Mouse (Mus musculus): ENCODE results near the gene Jag2. TPM values are rescaled to one million over a fixed set of nuclear protein-coding genes. Genes with fewer than 3 reads are reported as not detected.

Gene Jag2
- polyA plus RNA-seq, 1 experiment = 2.2 TPM

GRCm38 (mm10) chr12:112898351-112898750 is 31.2 kb downstream of the Jag2 start:
- Histone ChIP-seq H3K27ac (replicated peaks; ENCODE audit: low read depth, low read length) (peak overlapping the region; percentile 77), H3K4me1 (ENCODE audit: control insufficient read depth, insufficient read depth, insufficient read length, low read length) (peaks cover 15% of the 10 kb centered on the region), H3K4me3 (ENCODE audit: insufficient read depth, low read depth, low read length) (peak overlapping the region; percentile 19; the same call in 1 of the 2 replicates)

GRCm38 (mm10) chr12:112897522-112898212 is 31.9 kb downstream of the Jag2 start:
- Histone ChIP-seq H3K4me3 (ENCODE audit: insufficient read depth, low read depth, low read length) (peak overlapping the region; percentile 24; the same call in 1 of the 2 replicates), H3K4me1 (ENCODE audit: control insufficient read depth, insufficient read depth, insufficient read length, low read length) (peaks cover 15% of the 10 kb centered on the region), H3K27ac (replicated peaks; ENCODE audit: low read depth, low read length) (peak overlapping the region; percentile 98)

GRCm38 (mm10) chr12:112894969-112895368 is 34.6 kb downstream of the Jag2 start:
- Histone ChIP-seq H3K27ac (replicated peaks; ENCODE audit: low read depth, low read length) (peak overlapping the region; percentile 85), H3K4me3 (ENCODE audit: insufficient read depth, low read depth, low read length) (peak overlapping the region; percentile 12), H3K4me1 (ENCODE audit: control insufficient read depth, insufficient read depth, insufficient read length, low read length) (peaks cover 15% of the 10 kb centered on the region)

- Histone ChIP-seq H3K4me1 (ENCODE audit: control insufficient read depth, insufficient read depth, insufficient read length, low read length) (peaks cover 15% of the 10 kb centered on the region), H3K27ac (replicated peaks; ENCODE audit: low read depth, low read length) (peak overlapping the region; percentile 33; the same call in 1 of the 2 replicates), H3K4me3 (ENCODE audit: insufficient read depth, low read depth, low read length) (no peak overlapping the region)
Measured at GRCm38 (mm10) chr12:112894303-112894884, 35.2 kb downstream of the Jag2 start.

GRCm38 (mm10) chr12:112885465-112885864 is 44.1 kb downstream of the Jag2 start:
- Histone ChIP-seq H3K27ac (replicated peaks; ENCODE audit: low read depth, low read length) (no peak overlapping the region), H3K4me1 (ENCODE audit: control insufficient read depth, insufficient read depth, insufficient read length, low read length) (no peaks in the 10 kb centered on the region; the same call in 1 of the 2 replicates), H3K4me3 (ENCODE audit: insufficient read depth, low read depth, low read length) (no peak overlapping the region)

GRCm38 (mm10) chr12:112881301-112881815 is 48.2 kb downstream of the Jag2 start:
- peaks cover 12% of the 10 kb centered on the region for H3K4me1 ChIP-seq (ENCODE audit: control insufficient read depth, insufficient read depth, insufficient read length, low read length)
- no peak overlapping the region for H3K4me3 ChIP-seq (ENCODE audit: insufficient read depth, low read depth, low read length)
- no peak overlapping the region for H3K27ac ChIP-seq (replicated peaks; ENCODE audit: low read depth, low read length)

GRCm38 (mm10) chr12:112880661-112881060 is 48.9 kb downstream of the Jag2 start:
- Histone ChIP-seq H3K4me3 (ENCODE audit: insufficient read depth, low read depth, low read length) (no peak overlapping the region), H3K4me1 (ENCODE audit: control insufficient read depth, insufficient read depth, insufficient read length, low read length) (peaks cover 12% of the 10 kb centered on the region), H3K27ac (replicated peaks; ENCODE audit: low read depth, low read length) (no peak overlapping the region)

- Histone ChIP-seq H3K4me3 (ENCODE audit: insufficient read depth, low read depth, low read length) (no peak overlapping the region), H3K4me1 (ENCODE audit: control insufficient read depth, insufficient read depth, insufficient read length, low read length) (peaks cover 12% of the 10 kb centered on the region), H3K27ac (replicated peaks; ENCODE audit: low read depth, low read length) (no peak overlapping the region)
Measured at GRCm38 (mm10) chr12:112879731-112880130, 49.8 kb downstream of the Jag2 start.

GRCm38 (mm10) chr12:112877607-112878020 is 52.0 kb downstream of the Jag2 start:
- H3K4me3 ChIP-seq (ENCODE audit: insufficient read depth, low read depth, low read length) = peak overlapping the region; percentile 17; the same call in 1 of the 2 replicates
- no peak overlapping the region for H3K27ac ChIP-seq (replicated peaks; ENCODE audit: low read depth, low read length)
- peaks cover 12% of the 10 kb centered on the region for H3K4me1 ChIP-seq (ENCODE audit: control insufficient read depth, insufficient read depth, insufficient read length, low read length)

- Histone ChIP-seq H3K4me3 (ENCODE audit: insufficient read depth, low read depth, low read length) (peak overlapping the region; percentile 17; the same call in 1 of the 2 replicates), H3K27ac (replicated peaks; ENCODE audit: low read depth, low read length) (no peak overlapping the region), H3K4me1 (ENCODE audit: control insufficient read depth, insufficient read depth, insufficient read length, low read length) (peaks cover 12% of the 10 kb centered on the region)
Measured at GRCm38 (mm10) chr12:112877073-112877576, 52.5 kb downstream of the Jag2 start.

- H3K27ac ChIP-seq (replicated peaks; ENCODE audit: low read depth, low read length) = peak overlapping the region; percentile 33; the same call in 1 of the 2 replicates
- peaks cover 12% of the 10 kb centered on the region for H3K4me1 ChIP-seq (ENCODE audit: control insufficient read depth, insufficient read depth, insufficient read length, low read length)
- peak overlapping the region; percentile 43 for H3K4me3 ChIP-seq (ENCODE audit: insufficient read depth, low read depth, low read length)
Measured at GRCm38 (mm10) chr12:112876332-112877072, 53.1 kb downstream of the Jag2 start.

- Histone ChIP-seq H3K27ac (replicated peaks; ENCODE audit: low read depth, low read length) (peak overlapping the region; percentile 33; the same call in 1 of the 2 replicates), H3K4me3 (ENCODE audit: insufficient read depth, low read depth, low read length) (no peak overlapping the region), H3K4me1 (ENCODE audit: control insufficient read depth, insufficient read depth, insufficient read length, low read length) (peaks cover 12% of the 10 kb centered on the region)
Measured at GRCm38 (mm10) chr12:112875225-112876013, 54.2 kb downstream of the Jag2 start.

- Histone ChIP-seq H3K4me1 (ENCODE audit: control insufficient read depth, insufficient read depth, insufficient read length, low read length) (peaks cover 14% of the 10 kb centered on the region), H3K4me3 (ENCODE audit: insufficient read depth, low read depth, low read length) (no peak overlapping the region), H3K27ac (replicated peaks; ENCODE audit: low read depth, low read length) (no peak overlapping the region)
Measured at GRCm38 (mm10) chr12:112874199-112874598, 55.4 kb downstream of the Jag2 start.

- no peak overlapping the region for H3K4me3 ChIP-seq (ENCODE audit: insufficient read depth, low read depth, low read length)
- peaks cover 14% of the 10 kb centered on the region for H3K4me1 ChIP-seq (ENCODE audit: control insufficient read depth, insufficient read depth, insufficient read length, low read length)
- no peak overlapping the region for H3K27ac ChIP-seq (replicated peaks; ENCODE audit: low read depth, low read length)
Measured at GRCm38 (mm10) chr12:112873452-112874190, 56.0 kb downstream of the Jag2 start.

Data from brown adipose tissue, adult 24 weeks (tissue).